20 mouse cellular contexts compared by ENCODE assay signal in the genomic region with DNA sequence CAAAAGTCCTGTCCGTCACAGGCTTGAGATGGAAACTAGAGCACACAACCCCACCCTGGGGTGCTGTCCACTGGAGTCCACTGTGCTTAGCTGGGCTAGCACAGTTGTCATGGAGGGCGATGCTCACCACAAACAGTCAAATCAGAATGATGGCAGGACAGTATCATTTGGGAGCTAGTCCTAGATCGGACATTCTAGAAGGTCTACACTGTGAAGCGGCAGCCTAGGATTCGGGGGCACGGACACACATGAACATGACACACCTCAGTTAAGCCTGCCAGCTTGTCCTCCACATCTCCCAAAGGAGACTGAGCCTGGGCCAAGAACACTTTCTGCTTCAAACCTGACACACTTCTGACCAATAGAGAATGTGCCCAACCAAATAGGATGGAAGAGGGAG. TPM values are rescaled to one million over a fixed set of nuclear protein-coding genes. Genes with fewer than 3 reads are reported as not detected.
DNase-seq lines count a peak whose midpoint lies in the region; ATAC-seq and TF ChIP-seq lines count a peak whose summit lies in the region.
"Had no signal": no experiment of that assay in that cellular context is flagged by ENCODE, and none has a peak within 500 bp of the region (broad histone marks: within the 10 kb centered on the region; RNA-seq: fewer than 3 reads in every experiment).

No protein-coding gene starts in this region.

- ATAC-seq in liver, postnatal 0 days = no peak
- no peak for ATAC-seq in midbrain, embryonic 16.5 days
- ATAC-seq: forebrain, embryonic 13.5 days; forebrain, embryonic 16.5 days; Patski had no signal

- H3K9me3 ChIP-seq in liver, postnatal 0 days (ENCODE audit: low read length) = no peaks in the 10 kb centered on the region
- H3K9me3 ChIP-seq in midbrain, embryonic 16.5 days (replicated peaks; ENCODE audit: control insufficient read depth, low read length, poor library complexity, severe bottlenecking) = no peaks in the 10 kb centered on the region
- H3K9me3 ChIP-seq: forebrain, embryonic 10.5 days; forebrain, embryonic 13.5 days; hindbrain, embryonic 12.5 days; hindbrain, embryonic 15.5 days had no signal

- no peaks in the 10 kb centered on the region for H3K27me3 ChIP-seq in liver, postnatal 0 days (ENCODE audit: insufficient read depth, low read length)
- no peaks in the 10 kb centered on the region for H3K27me3 ChIP-seq in midbrain, embryonic 16.5 days (ENCODE audit: control insufficient read depth, insufficient read depth, low read depth, low read length)
- H3K27me3 ChIP-seq: forebrain, embryonic 13.5 days; hindbrain, embryonic 12.5 days; hindbrain, embryonic 15.5 days; Patski had no signal

- H3K4me2 ChIP-seq in liver, postnatal 0 days (ENCODE audit: low read depth, low read length) = no peak overlapping the region
- H3K4me2 ChIP-seq in midbrain, embryonic 16.5 days (ENCODE audit: low read length) = no peak overlapping the region
- H3K4me2 ChIP-seq: forebrain, embryonic 13.5 days; heart, embryonic 11.5 days; hindbrain, embryonic 12.5 days; hindbrain, embryonic 15.5 days had no signal

- 0 out of 2 replicates have a peak, but pooled peaks cover 3% of the 10 kb centered on the region for H3K4me1 ChIP-seq in liver, postnatal 0 days (ENCODE audit: insufficient read depth)
- H3K4me1 ChIP-seq in midbrain, embryonic 16.5 days (ENCODE audit: control insufficient read depth, insufficient read depth, low read length) = no peaks in the 10 kb centered on the region
- H3K4me1 ChIP-seq: forebrain, embryonic 13.5 days; hindbrain, embryonic 12.5 days; hindbrain, embryonic 15.5 days had no signal

- H3K9ac ChIP-seq in liver, postnatal 0 days (replicated peaks) = no peak overlapping the region
- H3K9ac ChIP-seq in midbrain, embryonic 16.5 days (ENCODE audit: low read depth, low read length) = no peak overlapping the region
- H3K9ac ChIP-seq: forebrain, embryonic 13.5 days; hindbrain, embryonic 12.5 days; hindbrain, embryonic 15.5 days had no signal

- DNase-seq in heart, adult 11 months = peak; percentile 89
- DNase-seq in heart, adult 18-20 months = no peak
- peak; percentile 14 to 53 for DNase-seq in urinary bladder, postnatal 4 days (ENCODE audit: low spot score in 2 of 2)
- DNase-seq in urinary bladder, postnatal 14 days (ENCODE audit: low spot score) = no peak
- DNase-seq in liver, postnatal 0 days = peak; percentile 10
- no peak for DNase-seq in kidney, adult 9 months
- DNase-seq: adrenal gland, postnatal 10 days; adrenal gland, postnatal 36 days; cerebellum, adult 18-20 months; cerebellum, adult 9-10 months; cerebellum, postnatal 14 days; gastrocnemius, postnatal 25 days had no signal

- H3K4me3 ChIP-seq in liver, postnatal 0 days (ENCODE audit: low read depth, low read length) = no peak overlapping the region
- H3K4me3 ChIP-seq in midbrain, embryonic 16.5 days (ENCODE audit: low read depth, low read length) = no peak overlapping the region
- H3K4me3 ChIP-seq: forebrain, embryonic 10.5 days; forebrain, embryonic 13.5 days; hindbrain, embryonic 12.5 days; hindbrain, embryonic 15.5 days had no signal

- no peak for TF ChIP-seq CTCF in liver, postnatal 0 days (IDR thresholded peaks at IDR 0.05; ENCODE audit: low read depth)

- WGBS in liver, postnatal 0 days (ENCODE audit: insufficient replicate concordance) = 87% methylated on average over 6 of the region's 6 CpGs
- 97% methylated on average over 6 of the region's 6 CpGs for WGBS in midbrain, embryonic 16.5 days

- no peak overlapping the region for H3K27ac ChIP-seq in liver, postnatal 0 days (ENCODE audit: low read depth)
- no peak overlapping the region for H3K27ac ChIP-seq in midbrain, embryonic 16.5 days (ENCODE audit: low read length)
- H3K27ac ChIP-seq: forebrain, embryonic 10.5 days; forebrain, embryonic 13.5 days; hindbrain, embryonic 12.5 days; hindbrain, embryonic 15.5 days had no signal

- TF ChIP-seq EP300 in liver, postnatal 0 days (IDR thresholded peaks at IDR 0.05; ENCODE audit: low read depth) = no peak

- peaks cover 15% of the 10 kb centered on the region for H3K36me3 ChIP-seq in liver, postnatal 0 days (replicated peaks; ENCODE audit: insufficient read depth, low read length)
- peaks cover 1% of the 10 kb centered on the region for H3K36me3 ChIP-seq in midbrain, embryonic 16.5 days (ENCODE audit: control insufficient read depth, insufficient read depth, low read length)

RNA-seq across cellular contexts. Expression of gene Spata7, which starts 48.9 kb away (rescaled TPM):
- 1 to 10 TPM; 4.4 to 5.8 TPM for total RNA-seq in heart, adult 18-20 months (2021)
- polyA plus RNA-seq in liver, postnatal 0 days (2015; fragmentation: Nextera tagmentation; extraction: Ambion mirVana) = 1.3 and 1.7 TPM in 2 replicates
- polyA plus RNA-seq in midbrain, embryonic 16.5 days (2015; fragmentation: Nextera tagmentation; extraction: Ambion mirVana) = 35.7 and 37.7 TPM in 2 replicates

Comparison
In these comparisons a context has a peak if more than half of its experiments do, and no peak if none do; other contexts are left out.
1. DNase-seq: peak in heart, adult 11 months (single experiment), urinary bladder, postnatal 4 days (2 of 2) and liver, postnatal 0 days (single experiment); none in heart, adult 18-20 months (0 of 2), urinary bladder, postnatal 14 days (single experiment) and kidney, adult 9 months (single experiment).
2. RNA of gene Spata7, which starts 48.9 kb away (polyA plus RNA-seq): 35.7 to 37.7 TPM in midbrain, embryonic 16.5 days; 1.3 to 1.7 TPM in liver, postnatal 0 days; every median in the first group is over 10 times any median in the second.